Mouse (Mus musculus) layer of hippocampus, adult 11-12 months (tissue): ENCODE results near the gene Nadk2.

Experiments
- DNase-seq: peaks from one replicate; pipeline ENCODE4 v3.0.0; 2022; ENCODE audit warnings: low spot score

Gene Nadk2

DNA sequence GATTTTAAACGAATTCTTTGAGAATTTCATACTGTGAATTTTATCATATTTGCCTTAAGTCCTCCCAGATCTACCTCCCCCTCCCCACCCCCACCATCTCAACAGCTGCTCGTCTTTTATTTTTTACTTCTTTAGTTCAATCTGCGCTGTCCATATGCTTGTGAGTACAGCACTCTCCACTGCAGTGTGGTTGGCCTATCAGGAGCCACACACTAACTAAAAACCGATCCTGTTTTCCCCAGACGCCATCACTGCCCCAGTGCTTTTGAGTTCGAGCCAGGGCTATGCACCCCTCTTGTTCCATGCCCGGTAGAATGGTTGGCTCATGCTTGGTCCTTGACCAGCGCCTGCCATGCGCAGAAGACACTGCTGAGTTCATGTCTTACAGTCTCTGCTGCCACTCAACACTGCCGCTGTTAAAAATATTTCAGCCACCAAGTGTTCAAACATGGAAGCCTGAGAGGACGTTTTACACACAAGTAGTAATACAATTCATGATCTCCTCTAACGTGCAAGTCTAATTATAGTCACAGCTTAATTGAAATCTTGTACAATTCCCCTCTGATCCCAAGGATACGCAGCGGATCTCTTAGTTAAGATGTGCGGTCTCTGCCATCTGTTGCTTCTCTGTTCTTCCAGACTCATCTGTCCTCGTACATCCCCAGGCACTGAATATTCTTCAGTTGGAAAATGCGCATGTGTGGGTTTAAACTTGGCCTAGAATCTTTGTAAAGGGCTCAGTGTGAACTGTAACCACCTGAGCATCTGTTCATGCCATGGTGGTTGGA is 17.0 kb downstream of the Nadk2 start:
- no peak for DNase-seq

DNA sequence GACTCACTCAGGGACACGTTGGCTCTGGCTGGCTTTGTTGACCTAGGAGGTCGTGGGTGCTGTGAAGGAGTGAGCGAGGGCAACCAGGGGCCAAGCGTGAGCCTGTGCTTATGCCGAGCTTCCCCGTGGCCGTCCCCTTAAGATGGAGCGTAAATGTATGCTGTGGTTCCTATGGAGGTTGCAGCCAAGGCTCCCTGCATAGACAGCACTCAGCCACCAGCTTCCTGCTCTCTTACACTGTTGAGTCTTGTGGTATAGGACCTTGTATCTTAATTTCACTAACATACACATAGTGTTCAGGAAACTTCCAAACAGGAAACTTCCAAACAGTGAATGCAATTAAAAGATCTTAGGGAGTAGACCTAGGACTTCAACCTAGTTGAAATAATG is 17.6 kb downstream of the Nadk2 start:
- DNase-seq = no peak

DNA sequence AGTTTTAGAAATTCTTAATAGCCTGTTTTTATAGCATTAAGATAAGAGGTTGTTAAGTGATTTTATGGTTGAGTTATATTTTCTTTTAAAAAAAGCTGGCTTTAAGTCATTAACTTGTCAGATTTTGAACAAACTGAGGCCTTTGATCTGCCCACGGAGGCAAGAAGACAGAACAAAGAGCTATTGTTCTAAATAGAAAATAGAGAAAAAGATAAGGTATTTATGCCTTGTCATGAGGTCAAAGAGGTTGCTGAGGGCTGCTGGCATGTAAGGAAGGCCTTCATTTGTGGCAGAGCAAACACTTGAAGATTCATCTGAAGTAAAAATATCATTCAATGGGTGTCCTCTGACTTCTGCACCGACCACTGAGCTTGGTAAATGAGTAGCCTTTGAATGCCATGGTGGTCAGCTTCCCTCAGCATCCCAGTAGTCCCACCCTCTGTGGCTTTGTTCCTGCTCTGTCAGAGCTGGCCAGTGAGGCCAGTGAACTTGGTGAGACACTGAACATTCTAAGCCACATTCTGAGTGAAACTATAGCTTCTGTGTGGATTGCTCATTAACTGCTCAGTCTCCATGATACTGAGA is 18.2 kb downstream of the Nadk2 start:
- DNase-seq = no peak

DNA sequence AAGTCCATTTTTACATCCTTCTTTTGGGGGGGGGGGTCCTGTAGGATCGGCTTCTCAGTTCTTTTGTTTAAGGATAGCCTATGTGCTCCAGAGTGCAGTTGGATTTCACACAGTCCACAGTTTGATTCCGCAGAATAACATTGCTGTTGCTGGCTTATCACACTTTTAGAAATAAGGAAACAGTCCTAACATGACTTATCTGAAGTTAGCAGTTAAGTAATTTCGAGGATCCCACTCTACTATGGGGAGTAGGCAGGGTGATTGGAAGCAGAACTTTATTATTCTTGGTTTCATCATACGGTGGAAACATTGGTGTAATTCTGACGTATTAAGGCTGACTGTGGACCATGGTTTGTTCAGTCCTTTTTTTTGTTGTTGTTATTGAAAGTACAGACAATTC is 19.6 kb downstream of the Nadk2 start:
- no peak for DNase-seq

DNA sequence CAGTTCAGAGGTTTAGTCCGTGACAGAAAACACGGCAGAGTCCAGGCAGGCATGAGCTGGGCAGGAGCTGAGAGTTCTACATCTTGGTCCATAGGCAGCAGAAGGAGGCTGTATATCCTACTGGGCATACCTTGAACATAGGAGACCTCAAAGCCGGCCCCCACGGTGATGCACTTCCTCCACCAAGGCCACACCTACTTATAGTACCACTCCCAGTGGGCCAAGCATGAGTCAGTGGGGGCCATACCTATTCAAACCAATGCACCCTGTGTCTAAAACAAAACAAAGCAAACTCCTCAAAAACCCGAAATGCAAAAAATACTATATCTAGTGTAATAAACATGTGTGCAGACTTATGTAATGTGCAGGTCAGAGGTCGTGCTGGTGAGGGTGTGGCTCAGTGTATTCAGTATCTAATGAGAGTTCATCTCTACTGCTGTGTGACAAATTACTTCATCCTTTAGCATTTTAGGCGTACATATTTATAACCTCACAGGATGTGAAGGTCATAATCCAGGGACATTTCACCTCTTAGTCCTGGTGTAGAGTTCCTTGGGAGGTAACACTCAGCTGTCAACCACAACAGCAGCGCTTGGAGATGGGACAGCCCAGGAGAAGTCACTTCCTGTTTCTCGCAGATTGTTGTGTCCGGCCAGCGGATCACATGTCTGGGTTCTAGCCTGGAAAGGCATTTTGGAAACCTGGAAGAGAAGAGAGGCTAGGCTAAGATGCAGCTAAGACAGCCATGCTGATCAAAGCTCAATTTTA is 22.7 kb downstream of the Nadk2 start:
- DNase-seq = no peak

DNA sequence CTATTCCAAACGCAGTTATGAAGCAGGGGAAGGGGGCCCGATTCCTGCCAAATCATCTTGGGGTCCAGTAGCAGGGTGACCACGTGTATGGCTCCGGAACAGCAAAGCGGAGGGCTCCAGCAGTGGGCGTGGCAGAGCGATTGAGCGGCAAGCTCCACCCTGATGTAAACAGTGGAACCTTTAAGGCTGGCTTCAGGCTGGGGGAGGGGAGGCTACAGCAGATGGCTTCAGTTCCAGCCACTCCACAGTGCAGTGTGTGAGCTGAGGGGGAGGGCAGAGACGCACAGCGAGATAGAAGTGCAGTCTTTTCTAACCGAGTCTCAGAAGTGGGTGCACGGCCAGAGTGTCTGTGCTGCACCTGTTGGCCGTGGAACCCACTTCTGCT is 23.3 kb downstream of the Nadk2 start:
- peak; percentile 56 for DNase-seq

DNA sequence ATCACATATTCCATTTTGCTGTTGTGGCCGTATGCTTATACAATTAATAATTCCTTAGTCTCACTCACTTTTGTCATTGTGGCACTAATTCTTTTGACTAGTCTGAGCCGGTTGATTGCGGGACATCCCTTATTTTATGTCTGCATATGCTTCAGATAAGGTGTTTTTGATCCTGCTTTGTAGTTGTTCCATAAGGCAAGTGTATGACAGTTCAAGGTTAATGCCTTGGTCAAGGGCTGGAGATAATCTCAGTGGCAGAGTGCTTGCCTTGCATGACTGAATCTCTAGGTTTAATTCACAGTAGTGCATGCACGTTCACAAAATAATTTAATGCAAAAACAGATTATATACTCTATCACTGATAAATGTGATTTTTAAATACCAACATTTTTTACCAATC is 25.8 kb downstream of the Nadk2 start:
- DNase-seq = no peak

DNA sequence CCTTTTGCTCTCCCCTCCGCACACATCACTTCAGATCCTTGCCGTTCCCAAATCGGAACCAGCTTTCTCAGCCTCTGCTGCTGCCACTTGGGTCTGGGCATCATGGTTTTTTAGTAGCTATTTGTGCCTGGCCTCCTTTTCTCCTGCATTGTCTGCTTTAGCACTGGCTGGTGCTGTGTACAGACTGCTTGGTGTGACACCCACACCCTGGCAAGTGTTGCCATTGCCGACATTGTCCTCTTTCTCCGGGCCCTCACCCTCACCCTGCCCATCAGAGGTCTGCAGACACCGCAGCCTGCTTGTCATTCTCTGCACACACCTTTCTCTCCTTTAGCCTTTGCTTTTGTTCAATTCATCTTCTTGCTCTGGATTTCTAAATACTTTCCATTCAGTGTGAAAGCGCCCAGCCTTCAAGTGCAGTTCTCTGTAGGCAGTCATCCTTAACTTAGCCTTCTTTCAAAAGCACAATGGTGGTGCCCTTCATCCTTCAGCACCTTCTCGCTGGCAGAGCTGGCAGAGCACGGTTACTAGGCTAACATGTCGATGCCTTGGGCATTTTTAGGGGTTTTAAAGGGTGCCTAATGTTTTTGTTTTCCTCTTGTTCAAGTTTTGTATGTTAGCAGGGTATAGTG is 29.5 kb downstream of the Nadk2 start:
- no peak for DNase-seq

DNA sequence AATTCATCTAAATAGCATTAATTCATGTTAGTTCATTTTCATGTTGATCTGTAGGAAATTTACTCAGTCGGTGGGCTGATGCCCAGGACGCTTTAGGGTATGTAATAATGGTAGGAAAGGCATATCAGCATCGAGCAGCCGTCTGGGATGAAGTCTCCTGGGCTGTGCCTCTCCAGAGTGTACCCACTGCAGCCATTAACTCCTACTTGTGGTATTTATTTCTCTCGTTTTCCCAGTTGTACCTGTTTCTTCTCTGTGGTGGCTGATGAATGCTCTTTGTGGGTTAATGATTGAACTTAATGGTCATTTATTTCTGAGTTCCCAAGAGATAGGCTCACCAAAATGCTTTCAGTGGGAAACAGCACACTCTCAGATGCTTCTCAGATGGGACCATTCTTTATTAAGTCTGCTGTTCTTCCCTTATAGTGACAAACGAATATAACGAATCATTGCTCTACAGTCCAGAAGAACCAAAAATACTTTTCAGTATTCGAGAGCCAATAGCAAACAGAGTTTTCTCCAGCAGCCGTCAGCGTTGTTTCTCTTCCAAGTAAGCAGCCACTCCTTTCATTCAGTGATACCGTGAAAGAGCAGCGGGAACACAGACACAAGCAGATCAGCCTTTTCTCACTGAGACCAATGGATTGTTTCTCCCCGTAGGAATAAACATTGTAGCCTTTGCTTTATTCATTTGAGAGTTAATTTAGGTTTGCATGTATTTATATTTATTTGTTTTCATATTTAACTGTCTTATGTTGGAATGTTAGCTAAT is 35.4 kb downstream of the Nadk2 start:
- no peak for DNase-seq

DNA sequence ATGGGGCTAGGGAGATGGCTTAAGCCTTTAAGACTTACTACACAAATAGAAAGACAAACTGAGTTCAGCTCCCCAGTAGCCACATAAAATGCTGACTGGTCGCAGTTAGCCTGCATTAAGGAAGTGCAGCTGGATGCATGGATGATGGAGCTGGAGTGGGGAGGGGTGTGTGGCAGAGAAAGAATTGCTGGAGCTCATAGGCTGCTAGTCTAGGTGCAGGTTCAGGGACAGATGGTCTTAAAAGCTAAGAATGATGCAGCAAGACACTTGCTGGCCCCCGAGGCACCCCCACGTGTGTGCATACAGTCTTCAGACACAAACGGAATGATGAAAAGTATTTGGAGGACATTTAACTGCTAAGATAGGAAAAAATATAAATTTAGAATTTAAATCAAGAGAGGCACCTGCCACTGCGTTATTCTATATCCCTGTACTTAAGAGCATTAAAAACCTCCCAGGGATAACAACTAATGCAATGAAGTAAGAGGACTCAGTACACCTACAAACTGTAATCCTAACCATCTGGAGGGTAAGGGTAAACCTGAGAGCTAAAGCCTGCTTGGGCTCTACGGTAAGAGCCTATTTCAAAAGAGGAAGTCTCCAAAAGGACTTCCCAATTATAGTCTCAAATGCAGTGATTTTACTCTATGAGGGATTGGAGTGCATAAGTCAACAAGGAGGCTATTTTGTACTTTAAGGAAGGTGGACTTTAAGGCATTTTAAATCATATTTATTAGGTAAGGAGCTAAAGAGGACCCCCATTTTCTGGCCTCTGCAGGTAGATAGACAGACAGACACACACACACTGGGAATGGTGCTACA is 39.7 kb downstream of the Nadk2 start:
- DNase-seq = no peak

DNA sequence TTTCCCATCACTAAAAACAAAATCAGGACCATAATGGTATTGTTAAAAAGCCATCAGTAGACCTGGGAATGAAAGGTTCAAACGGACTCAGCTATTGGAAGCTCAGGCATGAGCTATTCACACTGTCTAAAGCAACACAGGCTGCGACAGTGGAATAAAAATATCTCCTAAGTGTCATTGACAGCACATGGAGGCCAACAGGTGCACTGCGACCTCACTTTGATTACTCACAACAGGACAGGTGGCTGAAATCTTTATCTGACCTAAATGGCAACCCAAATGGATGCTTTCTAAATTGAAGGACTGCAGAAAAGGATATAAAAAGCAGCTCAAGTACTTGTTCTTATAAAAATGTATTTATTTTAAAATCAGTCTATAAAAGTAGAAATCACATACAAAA is 40.6 kb downstream of the Nadk2 start:
- no peak for DNase-seq

DNA sequence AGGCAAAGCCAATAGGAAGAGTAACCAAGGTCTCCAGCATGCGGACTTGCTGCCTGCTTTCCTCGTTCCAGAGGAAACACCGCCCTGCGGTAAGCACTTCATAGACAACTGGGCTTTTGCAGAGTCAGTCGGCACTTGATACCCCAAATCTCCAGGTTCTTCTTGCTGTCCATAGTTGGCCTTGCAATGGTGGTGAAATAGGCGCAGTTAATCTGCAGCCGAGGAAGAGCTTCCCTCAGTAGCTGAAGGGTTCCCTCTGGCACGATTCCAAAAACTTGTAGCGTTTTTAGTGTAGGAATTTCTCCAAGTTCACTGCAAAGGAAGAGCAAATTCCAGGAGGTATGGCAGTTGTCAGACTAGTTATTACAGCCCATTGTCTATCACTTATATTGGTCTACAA is 42.5 kb downstream of the Nadk2 start:
- no peak for DNase-seq

DNA sequence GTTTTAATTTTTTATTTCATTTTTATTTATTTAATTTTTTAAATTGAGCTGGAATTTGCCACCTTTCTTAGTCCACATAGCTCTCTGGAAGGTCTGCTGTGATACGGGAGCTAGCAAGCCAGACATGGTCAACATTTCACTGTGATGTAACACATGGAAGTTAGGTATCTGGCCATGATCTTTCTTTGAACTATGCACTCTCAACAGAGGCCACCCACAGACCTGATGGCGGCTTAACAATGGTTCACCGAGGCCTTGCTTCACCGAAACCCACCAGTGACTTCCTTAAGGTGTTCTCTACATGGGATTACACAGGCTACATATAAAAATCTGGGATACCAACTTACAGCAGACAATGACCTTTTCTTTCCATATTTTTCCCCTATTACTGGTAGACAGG is 43.1 kb downstream of the Nadk2 start:
- DNase-seq = no peak

DNA sequence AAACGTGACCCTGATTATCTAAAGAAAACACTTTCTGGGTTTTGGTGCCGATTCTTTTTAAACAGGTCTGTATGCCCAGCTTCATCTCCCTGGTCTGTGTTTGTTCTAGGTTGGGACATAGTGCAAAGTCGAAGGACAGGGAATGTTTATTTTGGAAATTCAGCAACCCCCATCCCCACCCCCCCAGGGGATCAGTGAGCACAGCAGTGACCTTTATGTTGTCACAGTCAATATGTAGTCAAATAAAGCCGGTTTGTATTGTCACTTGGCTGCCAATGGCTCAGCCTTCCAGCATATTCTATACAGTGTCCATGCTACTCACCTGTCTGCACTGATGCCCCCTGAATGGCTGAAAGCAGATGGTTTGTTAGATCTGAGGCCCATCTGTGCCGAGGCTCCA is 43.5 kb downstream of the Nadk2 start:
- DNase-seq = no peak

DNA sequence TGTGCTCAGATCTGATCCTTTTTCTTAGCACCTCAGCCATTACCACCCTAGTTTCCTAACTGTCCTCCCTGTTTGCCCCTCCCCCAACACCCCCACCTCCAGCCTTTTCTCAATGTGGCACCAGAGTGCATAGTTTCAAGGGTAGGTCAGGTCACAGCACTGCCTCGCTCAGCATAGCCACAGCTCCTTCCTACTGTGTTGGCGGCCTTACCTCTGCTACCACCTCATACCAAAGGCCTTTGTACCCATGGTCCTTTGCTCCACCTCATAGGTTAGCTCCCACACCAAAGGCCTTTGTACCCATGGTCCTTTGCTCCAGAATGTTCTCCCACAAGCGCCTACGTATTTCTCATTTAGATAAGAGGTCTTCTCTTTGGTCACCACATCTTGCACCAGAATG is 47.8 kb downstream of the Nadk2 start:
- DNase-seq = no peak

DNA sequence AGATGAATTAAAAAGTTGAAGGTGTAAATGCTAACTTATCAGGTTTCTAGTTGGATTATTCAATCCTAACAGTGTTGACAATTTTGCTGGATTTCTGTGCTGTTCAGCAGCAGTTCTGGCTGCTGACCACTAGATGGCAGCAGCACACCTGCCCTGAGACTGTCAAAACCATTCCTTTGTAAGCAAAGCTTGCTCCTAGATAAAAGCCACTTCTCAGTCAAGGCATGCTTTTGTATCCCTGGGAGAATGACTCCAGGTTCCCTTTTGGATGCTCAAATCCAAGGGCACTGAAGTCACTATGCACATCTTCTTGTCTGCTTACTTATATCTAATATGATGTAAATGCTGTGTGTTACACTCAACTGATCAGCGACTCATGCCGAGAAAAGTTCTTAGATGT is 49.0 kb downstream of the Nadk2 start:
- peak; percentile 38 for DNase-seq

DNA sequence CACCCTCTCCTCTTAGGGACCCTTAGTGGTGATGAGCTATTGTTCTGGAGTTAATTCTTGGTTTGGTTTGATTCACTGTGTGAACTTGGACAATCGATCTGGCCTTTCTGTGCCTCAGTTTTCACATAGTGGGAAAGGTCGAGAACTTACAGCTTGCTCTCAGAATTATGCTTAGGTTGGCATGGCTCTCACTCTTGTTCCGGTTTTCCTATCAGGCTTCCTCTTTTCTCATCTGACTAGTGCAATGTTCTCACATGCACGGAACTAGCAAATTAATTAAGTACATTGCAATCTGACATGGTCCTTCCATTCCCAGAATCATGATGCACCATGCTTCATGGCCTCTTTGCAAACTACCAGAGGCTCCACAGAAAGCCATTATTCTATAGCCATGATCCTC is 51.9 kb downstream of the Nadk2 start:
- DNase-seq = no peak

DNA sequence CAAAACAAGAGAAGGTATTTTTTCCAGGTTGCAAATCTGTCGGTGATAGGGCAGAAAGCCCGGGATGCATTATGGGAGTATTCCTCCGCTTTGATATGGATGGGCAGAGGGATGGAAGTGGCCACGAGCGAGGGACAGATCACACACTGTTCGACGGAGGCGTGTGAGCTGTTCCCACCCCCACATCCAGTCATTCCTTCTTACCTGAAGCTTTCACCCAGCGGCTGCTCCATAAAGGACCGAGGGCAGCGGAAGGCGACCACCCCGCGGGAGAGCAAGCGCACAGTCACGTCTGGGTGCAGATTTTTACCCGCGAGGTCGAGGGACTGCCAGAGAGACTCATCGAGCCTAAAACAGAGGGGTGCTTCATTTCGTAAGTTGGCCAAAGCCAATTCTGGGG is 53.8 kb downstream of the Nadk2 start:
- no peak for DNase-seq

DNA sequence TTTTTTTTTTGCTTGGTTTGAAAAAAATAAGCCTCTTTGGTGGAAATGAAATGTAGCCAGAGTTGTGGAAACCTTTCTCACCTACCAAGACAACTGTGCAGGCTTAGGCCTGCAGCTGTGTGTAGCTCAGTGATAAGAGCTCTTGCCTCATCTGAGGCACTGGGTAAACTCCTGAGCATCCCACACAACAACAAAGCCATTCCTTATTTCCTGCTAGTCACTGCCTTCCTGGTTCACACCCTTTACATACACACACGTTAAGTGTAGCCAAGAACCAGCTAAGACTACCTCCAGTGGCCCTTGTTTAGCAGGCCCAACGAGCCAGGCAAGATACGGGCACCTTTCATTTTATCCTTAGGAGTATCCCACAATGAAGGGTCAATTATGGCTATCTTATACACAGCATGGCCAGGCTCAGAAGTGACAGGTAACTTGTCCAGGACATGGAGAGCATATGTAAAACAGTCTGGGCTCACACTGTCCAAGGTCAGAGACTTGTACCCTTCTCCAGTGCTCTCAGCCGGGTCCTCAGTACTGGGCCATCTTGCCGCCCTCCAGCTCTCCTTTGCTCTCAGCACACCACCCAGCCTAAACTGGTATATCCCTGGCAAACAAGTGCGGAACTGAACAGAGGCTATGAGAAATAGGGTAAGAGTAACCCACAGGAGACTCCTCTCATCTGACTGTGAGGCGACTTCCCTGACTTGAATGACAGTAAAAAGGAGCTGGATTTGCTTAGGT is 56.2 kb downstream of the Nadk2 start:
- no peak for DNase-seq

DNA sequence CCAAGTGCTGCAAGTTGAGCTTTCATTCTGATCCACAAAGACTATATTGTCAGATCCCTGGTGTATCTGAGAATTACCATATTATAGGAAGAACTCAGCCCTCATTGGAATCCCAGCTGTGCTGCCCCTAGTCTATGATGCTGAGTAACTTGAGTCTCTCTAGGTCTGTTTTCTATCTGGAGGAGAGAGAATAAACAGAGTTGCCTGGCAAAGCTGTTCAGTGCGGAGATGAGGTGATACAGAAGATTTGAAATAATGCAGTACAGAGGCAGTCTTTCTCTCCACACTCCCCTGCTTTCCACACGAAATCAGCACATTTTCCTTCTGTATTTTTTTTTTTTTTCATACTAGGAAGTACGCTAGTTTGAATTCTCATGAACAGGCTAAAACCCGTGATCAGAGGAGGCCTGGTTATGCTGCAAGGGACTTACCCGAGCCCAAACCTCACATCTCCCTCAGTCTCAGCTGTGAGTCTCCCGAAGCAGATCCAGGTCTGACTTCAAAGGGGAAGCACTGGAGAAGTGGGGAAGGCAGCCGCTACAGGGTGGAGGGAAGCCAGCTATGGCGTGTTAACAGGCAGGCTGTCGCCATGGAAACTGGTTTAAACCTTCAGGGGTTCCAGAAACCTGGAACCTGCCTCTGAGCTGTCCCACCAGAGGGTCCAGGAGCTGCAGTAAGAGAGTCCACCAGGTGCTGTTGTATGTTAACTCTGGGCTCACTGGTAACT is 59.9 kb downstream of the Nadk2 start:
- DNase-seq = no peak
